Comparison of ENCODE assay signal across 15 mouse cellular contexts in the genomic region with DNA sequence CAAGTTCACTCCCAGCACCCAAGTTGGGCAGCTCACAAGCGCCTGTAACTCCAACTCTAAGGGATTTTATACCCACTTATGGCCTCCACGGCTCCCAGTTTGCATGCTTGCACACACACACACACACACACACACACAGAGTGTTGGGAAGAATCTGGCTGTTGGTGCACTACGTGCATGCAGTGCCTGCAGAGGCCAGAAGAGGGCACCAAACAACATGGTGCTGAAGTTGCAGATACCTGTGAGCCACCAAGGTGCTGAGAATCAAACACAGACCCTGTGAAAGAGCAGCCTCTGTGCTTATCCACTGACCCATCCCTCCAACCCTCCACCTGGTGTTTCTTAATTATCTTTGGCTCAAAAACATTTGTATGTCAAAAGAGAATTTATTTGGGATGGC. TPM values are rescaled to one million over a fixed set of nuclear protein-coding genes. Genes with fewer than 3 reads are reported as not detected.
DNase-seq lines count a peak whose midpoint lies in the region; ATAC-seq and TF ChIP-seq lines count a peak whose summit lies in the region.
"Had no signal": no experiment of that assay in that cellular context is flagged by ENCODE, and none has a peak within 500 bp of the region (broad histone marks: within the 10 kb centered on the region; RNA-seq: fewer than 3 reads in every experiment).

No protein-coding gene starts in this region.

- no peak for DNase-seq in spleen, adult 2 months (ENCODE audit: low read depth in 1 of 2, low spot score in 2 of 2)
- no peak for DNase-seq in spleen, adult 18-20 months
- peak; percentile 24 for DNase-seq in NIH3T3 (ENCODE audit: low read depth)
- no peak for DNase-seq in stomach, postnatal 0 days (ENCODE audit: low spot score)
- DNase-seq in cerebellum, postnatal 25 days = no peak
- DNase-seq: adrenal gland, postnatal 10 days; cerebellum, adult 11 months; layer of hippocampus, postnatal 36 days had no signal

- no peak for TF ChIP-seq POLR2A in spleen, adult 2 months (IDR thresholded peaks at IDR 0.05; ENCODE audit: low read depth, low read length)

- H3K4me2 ChIP-seq in intestine, postnatal 0 days (replicated peaks; ENCODE audit: low read depth) = no peak overlapping the region
- H3K4me2 ChIP-seq in intestine, embryonic 15.5 days (replicated peaks) = no peak overlapping the region
- no peak overlapping the region for H3K4me2 ChIP-seq in stomach, postnatal 0 days (replicated peaks; ENCODE audit: low read depth)
- H3K4me2 ChIP-seq: embryonic facial prominence, embryonic 13.5 days; forebrain, embryonic 15.5 days; hindbrain, embryonic 12.5 days; limb, embryonic 15.5 days; stomach, embryonic 15.5 days had no signal

- no peak overlapping the region for H3K4me3 ChIP-seq in intestine, postnatal 0 days (ENCODE audit: low read depth, low read length)
- no peak overlapping the region for H3K4me3 ChIP-seq in intestine, embryonic 15.5 days (replicated peaks)
- no peak overlapping the region for H3K4me3 ChIP-seq in spleen, adult 2 months (ENCODE audit: extremely low read depth, insufficient read depth, insufficient read length)
- no peak overlapping the region for H3K4me3 ChIP-seq in stomach, postnatal 0 days (ENCODE audit: low read depth, low read length)
- H3K4me3 ChIP-seq: embryonic facial prominence, embryonic 13.5 days; forebrain, embryonic 15.5 days; hindbrain, embryonic 12.5 days; limb, embryonic 15.5 days; stomach, embryonic 15.5 days had no signal

- no peaks in the 10 kb centered on the region for H3K36me3 ChIP-seq in intestine, postnatal 0 days (ENCODE audit: control insufficient read depth, insufficient read depth)
- no peaks in the 10 kb centered on the region for H3K36me3 ChIP-seq in intestine, embryonic 15.5 days
- H3K36me3 ChIP-seq in spleen, adult 2 months (ENCODE audit: control insufficient read depth, insufficient read depth, low read length) = no peaks in the 10 kb centered on the region
- no peaks in the 10 kb centered on the region for H3K36me3 ChIP-seq in stomach, postnatal 0 days (ENCODE audit: control insufficient read depth, insufficient read depth, low read length)
- H3K36me3 ChIP-seq: embryonic facial prominence, embryonic 13.5 days; forebrain, embryonic 15.5 days; hindbrain, embryonic 12.5 days; limb, embryonic 15.5 days; stomach, embryonic 15.5 days had no signal

- H3K27me3 ChIP-seq in intestine, postnatal 0 days (replicated peaks; ENCODE audit: control insufficient read depth, insufficient read depth, low read length) = no peaks in the 10 kb centered on the region
- no peaks in the 10 kb centered on the region for H3K27me3 ChIP-seq in intestine, embryonic 15.5 days (replicated peaks)
- H3K27me3 ChIP-seq in spleen, adult 2 months (ENCODE audit: control insufficient read depth, insufficient read depth, low read length) = no peaks in the 10 kb centered on the region
- no peaks in the 10 kb centered on the region for H3K27me3 ChIP-seq in stomach, postnatal 0 days (ENCODE audit: control insufficient read depth, insufficient read depth, low read length)
- H3K27me3 ChIP-seq: embryonic facial prominence, embryonic 13.5 days; forebrain, embryonic 15.5 days; hindbrain, embryonic 12.5 days; limb, embryonic 15.5 days; stomach, embryonic 15.5 days had no signal

- 79% methylated on average over 3 of the region's 3 CpGs for WGBS in intestine, postnatal 0 days
- 95% methylated on average over 3 of the region's 3 CpGs for WGBS in intestine, embryonic 15.5 days
- 84% methylated on average over 3 of the region's 3 CpGs for WGBS in spleen, adult 2 months
- 87% methylated on average over 3 of the region's 3 CpGs for WGBS in stomach, postnatal 0 days

- TF ChIP-seq EP300 in stomach, postnatal 0 days (optimal IDR thresholded peaks at IDR 0.05) = no peak

- H3K9me3 ChIP-seq in intestine, postnatal 0 days (ENCODE audit: control insufficient read depth) = no peaks in the 10 kb centered on the region
- H3K9me3 ChIP-seq in intestine, embryonic 15.5 days = no peaks in the 10 kb centered on the region
- no peaks in the 10 kb centered on the region for H3K9me3 ChIP-seq in stomach, postnatal 0 days (ENCODE audit: control insufficient read depth, low read length)
- H3K9me3 ChIP-seq: forebrain, embryonic 15.5 days; limb, embryonic 15.5 days; stomach, embryonic 15.5 days had no signal

- TF ChIP-seq CTCF in intestine, postnatal 0 days (IDR thresholded peaks at IDR 0.05; ENCODE audit: low read depth) = peak; percentile 46
- TF ChIP-seq CTCF in spleen, adult 2 months (IDR thresholded peaks at IDR 0.05; ENCODE audit: extremely low read depth, insufficient read depth, insufficient read length, insufficient replicate concordance) = peak; percentile 7; the same call in 1 of the 2 replicates
- peak; percentile 45; the same call in 1 of the 2 replicates for TF ChIP-seq CTCF in stomach, postnatal 0 days (IDR thresholded peaks at IDR 0.05; ENCODE audit: low read depth)

- no peak for ATAC-seq in intestine, postnatal 0 days
- no peak for ATAC-seq in intestine, embryonic 15.5 days
- no peak for ATAC-seq in stomach, postnatal 0 days (ENCODE audit: low FRiP score, low TSS enrichment)
- ATAC-seq: forebrain, embryonic 15.5 days had no signal

- no peaks in the 10 kb centered on the region for H3K4me1 ChIP-seq in intestine, postnatal 0 days (replicated peaks; ENCODE audit: control insufficient read depth, insufficient read depth, low read length)
- H3K4me1 ChIP-seq in intestine, embryonic 15.5 days (replicated peaks) = no peaks in the 10 kb centered on the region
- no peaks in the 10 kb centered on the region for H3K4me1 ChIP-seq in spleen, adult 2 months (ENCODE audit: control insufficient read depth, insufficient read depth, insufficient read length)
- H3K4me1 ChIP-seq in stomach, postnatal 0 days (replicated peaks; ENCODE audit: control insufficient read depth, insufficient read depth) = no peaks in the 10 kb centered on the region
- H3K4me1 ChIP-seq: forebrain, embryonic 15.5 days; hindbrain, embryonic 12.5 days; limb, embryonic 15.5 days; stomach, embryonic 15.5 days had no signal

- no peak overlapping the region for H3K9ac ChIP-seq in intestine, postnatal 0 days (ENCODE audit: low read depth, low read length)
- H3K9ac ChIP-seq in intestine, embryonic 15.5 days = no peak overlapping the region
- no peak overlapping the region for H3K9ac ChIP-seq in stomach, postnatal 0 days (ENCODE audit: low read length)
- H3K9ac ChIP-seq: embryonic facial prominence, embryonic 13.5 days; forebrain, embryonic 15.5 days; hindbrain, embryonic 12.5 days; limb, embryonic 15.5 days; stomach, embryonic 15.5 days had no signal

- H3K27ac ChIP-seq in intestine, postnatal 0 days (ENCODE audit: low read depth, low read length) = no peak overlapping the region
- no peak overlapping the region for H3K27ac ChIP-seq in intestine, embryonic 15.5 days
- H3K27ac ChIP-seq in spleen, adult 2 months (ENCODE audit: insufficient read depth, low read length) = no peak overlapping the region
- no peak overlapping the region for H3K27ac ChIP-seq in stomach, postnatal 0 days (replicated peaks)
- H3K27ac ChIP-seq: embryonic facial prominence, embryonic 13.5 days; forebrain, embryonic 15.5 days; hindbrain, embryonic 12.5 days; limb, embryonic 15.5 days; stomach, embryonic 15.5 days had no signal

RNA-seq across cellular contexts. Expression of a gene that starts 39.3 kb away (rescaled TPM):
- 1.0 and 1.2 TPM in 2 replicates for polyA plus RNA-seq in intestine, postnatal 0 days (2015; fragmentation: Nextera tagmentation; extraction: Ambion mirVana)
- polyA plus RNA-seq in intestine, embryonic 15.5 days (2015; fragmentation: Nextera tagmentation; extraction: Ambion mirVana) = 1.9 and 2.2 TPM in 2 replicates
- polyA plus RNA-seq in spleen, adult 2 months (2012; rRNA removed) = 0.76 and 0.81 TPM in 2 replicates
- polyA plus RNA-seq in stomach, postnatal 0 days (2015; fragmentation: Nextera tagmentation; extraction: Ambion mirVana) = 0.87 and 1.0 TPM in 2 replicates
